Mouse (Mus musculus) frontal cortex, adult 2 months (tissue): Measurements from ENCODE around the gene Gng7. TPM values are rescaled to one million over a fixed set of nuclear protein-coding genes. Genes with fewer than 3 reads are reported as not detected.

Experiments used
- DNase-seq, 2 experiments: peaks; one replicate each; pipeline ENCODE4 v3.0.0; 2022; ENCODE audit warnings: low spot score in 1 of 2; ENCODE audit errors: extremely low spot score in 1 of 2
- polyA plus RNA-seq: library from polyadenylated mRNA; depleted of rRNA; stranded (reverse); fragments of >200 nt; gene quantifications from 2 replicates; pipeline ENCODE4 v1.2.3, GENCODE M21; 2012; rRNA removed

Gng7 gene
- polyA plus RNA-seq, 1 experiment = 101 TPM

DNA sequence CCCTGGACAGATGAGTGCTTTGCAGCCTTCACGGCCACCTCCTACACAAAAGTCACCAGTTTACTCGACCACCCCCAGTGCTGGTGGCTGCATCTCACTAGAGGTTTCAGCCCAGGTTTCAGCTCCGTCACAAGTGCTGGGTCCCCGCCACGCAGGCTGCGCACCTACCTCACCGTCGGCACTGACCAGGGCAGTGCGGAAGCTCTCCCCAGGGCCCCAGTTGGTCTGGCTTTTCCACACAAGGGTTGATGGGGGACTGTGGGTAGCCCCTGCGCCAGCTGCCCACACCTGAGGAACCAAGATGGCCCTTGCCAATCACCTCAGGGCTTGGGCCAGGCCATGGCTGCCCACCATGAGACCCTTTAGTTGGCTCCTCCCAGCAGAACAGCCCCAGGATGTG is 111.5 kb downstream of the Gng7 start:
- DNase-seq = no peak

DNA sequence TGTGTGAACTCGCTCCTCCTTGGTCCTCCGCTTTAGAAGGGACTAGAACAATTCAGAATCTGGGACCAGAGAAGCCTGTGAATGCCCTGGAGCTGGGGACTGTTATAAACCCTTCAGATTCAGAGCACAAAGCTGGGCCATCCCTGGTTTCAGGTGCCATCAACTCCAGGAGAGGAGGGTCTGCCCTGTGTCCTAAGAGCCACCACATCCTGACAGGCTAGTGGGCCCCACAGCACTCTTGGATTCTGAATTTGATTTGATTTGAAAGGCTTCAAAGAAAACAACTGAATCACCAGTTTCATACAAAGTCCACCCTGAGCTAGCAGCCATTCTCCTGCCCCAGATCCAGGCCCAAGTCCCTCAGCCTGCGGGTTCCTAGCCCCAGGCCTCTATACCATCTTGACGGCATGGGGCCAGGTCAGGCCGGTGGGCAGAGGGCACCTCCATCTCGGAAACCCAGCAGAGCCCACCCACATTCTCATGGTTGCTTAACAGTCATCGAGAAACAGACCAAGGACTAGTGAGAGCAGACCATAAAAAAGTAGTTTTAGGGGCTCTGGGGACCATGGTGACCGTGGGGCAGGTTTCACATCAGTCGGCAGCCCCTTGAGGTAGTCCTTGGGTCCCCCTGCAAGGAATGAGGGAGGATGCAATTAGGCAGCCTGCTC is 112.3 kb downstream of the Gng7 start:
- no peak for DNase-seq

DNA sequence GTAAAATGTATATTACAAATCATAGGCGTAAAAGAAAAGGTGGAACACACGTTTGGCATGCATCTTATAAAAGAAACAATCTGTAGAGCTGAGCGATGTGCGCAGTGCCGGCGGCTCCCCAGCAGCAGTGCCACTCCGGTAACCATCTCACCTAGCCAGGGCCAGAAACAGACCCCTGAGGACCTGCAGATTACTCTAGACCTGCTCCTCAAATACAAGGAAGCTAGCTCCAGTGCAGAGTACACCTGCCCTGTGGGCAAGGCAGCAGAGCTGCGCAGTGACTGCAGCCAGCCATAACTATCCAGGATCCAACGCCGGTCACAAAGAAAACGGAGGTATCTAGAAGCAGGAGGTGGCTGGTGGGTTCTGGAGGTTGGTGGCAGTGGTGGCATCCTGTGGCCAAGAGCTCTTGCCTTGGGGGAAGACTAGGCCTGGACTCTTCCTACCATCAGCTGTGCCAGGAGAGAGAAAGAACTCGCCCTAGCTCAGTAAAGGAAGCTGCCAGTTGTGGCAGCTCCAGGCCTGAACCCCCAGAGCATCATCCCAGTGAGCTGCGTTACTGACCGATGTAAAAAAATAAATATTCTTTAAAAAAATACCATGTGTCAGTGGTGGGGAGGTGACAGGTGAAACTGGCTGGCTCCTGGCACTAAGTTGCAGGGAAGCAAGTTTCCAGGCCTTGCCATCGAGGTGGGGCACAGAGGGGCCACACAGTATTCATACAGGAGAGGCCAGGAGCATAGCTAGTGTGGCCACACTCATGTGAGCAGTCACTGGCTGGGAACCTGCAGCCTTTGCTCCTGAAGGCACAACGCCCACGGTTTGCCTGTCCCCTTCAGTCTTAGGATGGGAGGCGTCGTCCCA is 113.1 kb downstream of the Gng7 start:
- no peak for DNase-seq

DNA sequence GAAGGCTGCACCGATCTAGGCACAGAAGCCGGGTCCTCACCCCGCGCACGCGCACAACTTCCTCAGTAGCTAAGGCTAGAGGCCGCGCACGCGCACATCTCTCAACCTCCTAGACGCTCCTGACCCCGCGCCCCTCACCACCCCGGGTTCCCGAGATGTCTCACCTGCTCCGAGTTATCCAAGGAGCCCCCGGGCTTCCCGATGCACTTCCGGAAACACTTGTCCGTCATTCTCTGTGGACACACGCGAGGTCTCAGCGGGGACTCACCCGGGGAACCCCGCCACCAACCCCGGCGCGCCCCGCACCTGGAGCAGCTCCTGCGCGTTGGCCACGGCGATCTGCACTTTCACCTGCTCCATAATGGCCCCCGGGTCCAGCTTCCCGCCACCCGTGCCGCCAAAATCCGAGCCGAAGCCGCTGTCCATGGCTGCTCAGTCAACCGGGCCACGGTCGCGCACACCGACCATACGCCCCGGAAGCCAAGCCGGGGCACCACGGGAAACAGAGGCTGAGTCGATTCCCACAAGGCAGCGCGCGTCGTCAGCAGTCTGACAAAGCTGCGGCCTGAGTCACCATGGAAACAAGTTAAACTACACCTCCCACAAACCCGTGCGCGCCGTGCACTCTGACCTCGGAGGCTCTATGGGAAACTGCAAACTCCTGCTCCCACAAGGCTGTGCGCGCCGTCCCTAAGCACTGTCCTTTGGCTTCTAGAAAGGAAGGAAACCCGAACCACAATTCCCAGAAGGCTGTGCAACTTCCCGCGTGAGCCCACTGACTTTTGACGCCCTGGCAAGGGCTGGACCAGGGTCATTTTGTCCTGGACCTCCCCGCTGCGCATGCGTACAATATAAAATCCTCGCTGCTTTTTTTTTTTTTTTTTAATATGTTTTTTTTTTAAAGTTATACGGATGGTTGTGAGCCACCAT is 114.2 kb downstream of the Gng7 start, which contains the start of gene Timm13:
Gene Timm13 (minus strand): TSS at position 652 of the 930 bp plus-strand sequence.
- peak; percentile 99 to 100 for DNase-seq

DNA sequence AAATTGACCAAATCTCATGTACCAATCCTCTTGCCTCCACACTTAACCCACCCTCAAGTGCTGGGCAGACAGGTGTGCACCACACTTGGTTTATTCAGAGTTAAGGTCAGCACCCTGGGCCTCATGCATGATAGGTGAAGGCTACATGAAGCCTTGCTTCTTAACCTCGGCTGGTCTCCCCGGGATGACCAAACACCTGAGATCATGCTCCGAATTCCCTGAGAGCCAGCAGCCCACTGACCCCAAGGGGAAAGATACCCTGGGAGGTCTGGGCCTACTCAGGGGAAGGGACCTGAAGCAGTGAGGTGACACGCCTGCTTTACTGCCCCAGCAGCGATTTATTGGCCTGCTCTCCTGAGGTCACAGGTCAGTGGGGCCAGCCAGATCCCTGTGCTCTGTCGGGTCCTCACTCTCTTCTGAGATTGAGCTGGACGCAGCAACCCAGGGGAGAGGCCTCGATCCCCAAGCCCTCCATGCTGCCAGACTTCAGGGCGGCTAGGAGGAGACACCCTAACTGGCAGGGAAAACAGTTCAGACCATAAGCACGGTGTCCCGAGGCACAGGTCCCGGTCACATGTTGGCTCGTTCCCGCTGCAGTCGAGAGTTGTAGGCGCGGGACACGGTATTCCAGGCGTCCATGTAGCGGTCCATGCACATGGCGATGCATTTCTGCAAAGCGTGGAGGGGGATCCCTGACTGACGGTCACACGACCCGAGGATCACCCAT is 115.0 kb downstream of the Gng7 start:
- DNase-seq = no peak

DNA sequence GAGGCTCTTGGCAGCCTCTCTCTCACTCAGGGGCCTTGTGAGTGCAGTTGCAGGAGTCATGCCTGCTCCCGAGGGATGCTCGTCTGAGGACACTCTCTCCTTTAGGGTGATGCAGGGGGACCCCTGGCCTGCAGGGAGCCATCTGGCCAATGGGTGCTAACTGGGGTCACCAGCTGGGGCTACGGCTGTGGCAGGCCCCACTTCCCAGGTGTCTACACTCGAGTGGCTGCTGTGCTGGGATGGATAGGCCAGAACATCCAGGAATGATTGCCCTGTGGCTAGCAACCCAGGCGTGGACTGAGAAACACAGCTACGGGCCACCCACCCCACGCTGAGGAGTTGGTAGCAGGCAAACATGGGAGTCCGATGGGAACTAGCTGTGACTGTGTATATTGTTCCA is 115.7 kb downstream of the Gng7 start:
- no peak for DNase-seq

Other genes with a start within 250 kb of the Gng7 start
- 42.2 and 50.7 TPM in 2 replicates for gene Sf3a2, start 216.7 kb downstream of the Gng7 start, polyA plus RNA-seq
- 65.6 and 65.9 TPM in 2 replicates for gene Plekhj1, start 216.3 kb downstream of the Gng7 start, polyA plus RNA-seq
- 2.6 and 3.8 TPM in 2 replicates for gene Amh, start 209.7 kb downstream of the Gng7 start, polyA plus RNA-seq
- 5.7 and 6.2 TPM in 2 replicates for gene Jsrp1, start 201.4 kb downstream of the Gng7 start, polyA plus RNA-seq
- 706 and 773 TPM in 2 replicates for gene Oaz1, start 188.3 kb downstream of the Gng7 start, polyA plus RNA-seq
- 16.0 and 20.3 TPM in 2 replicates for gene Lingo3, start 170.9 kb downstream of the Gng7 start, polyA plus RNA-seq
- 230 and 259 TPM in 2 replicates for gene Lsm7, start 159.7 kb downstream of the Gng7 start, polyA plus RNA-seq
- gene Sppl2b, start 159.7 kb downstream of the Gng7 start, polyA plus RNA-seq = 72.2 and 75.1 TPM in 2 replicates
- 0.16 and 0.17 TPM in 2 replicates for gene Tmprss9, start 143.1 kb downstream of the Gng7 start, polyA plus RNA-seq
- 192 and 231 TPM in 2 replicates for gene Timm13, start 114.0 kb downstream of the Gng7 start, polyA plus RNA-seq
- 24.3 and 25.9 TPM in 2 replicates for gene Lmnb2, start 96.7 kb downstream of the Gng7 start, polyA plus RNA-seq
- 20.7 and 26.0 TPM in 2 replicates for gene Gadd45b, start 84.9 kb downstream of the Gng7 start, polyA plus RNA-seq
- 79.6 and 82.1 TPM in 2 replicates for gene Diras1, start 10.7 kb upstream of the Gng7 start, polyA plus RNA-seq
- gene Slc39a3, start 22.5 kb upstream of the Gng7 start, polyA plus RNA-seq = 67.1 and 70.1 TPM in 2 replicates
- 207 and 208 TPM in 2 replicates for gene Sgta, start 45.2 kb upstream of the Gng7 start, polyA plus RNA-seq
- 60.8 and 63.1 TPM in 2 replicates for gene Thop1, start 55.1 kb upstream of the Gng7 start, polyA plus RNA-seq
- 0.44 and 0.63 TPM in 2 replicates for gene Creb3l3, start 83.9 kb upstream of the Gng7 start, polyA plus RNA-seq
- 189 and 202 TPM in 2 replicates for gene Map2k2, start 91.0 kb upstream of the Gng7 start, polyA plus RNA-seq
- gene Zbtb7a, start 120.3 kb upstream of the Gng7 start, polyA plus RNA-seq = 45.1 and 46.0 TPM in 2 replicates
- 25.7 and 27.4 TPM in 2 replicates for gene Pias4, start 153.0 kb upstream of the Gng7 start, polyA plus RNA-seq
- gene Eef2, start 161.7 kb upstream of the Gng7 start, polyA plus RNA-seq = 1,035 and 1,113 TPM in 2 replicates
- 75.3 and 76.8 TPM in 2 replicates for gene Dapk3, start 168.1 kb upstream of the Gng7 start, polyA plus RNA-seq
- not detected in 2 replicates for gene 4930442H23Rik, start 168.9 kb upstream of the Gng7 start, polyA plus RNA-seq
- 0.18 and 0.23 TPM in 2 replicates for gene Nmrk2, start 187.1 kb upstream of the Gng7 start, polyA plus RNA-seq
- 164 and 168 TPM in 2 replicates for gene Atcay, start 215.9 kb upstream of the Gng7 start, polyA plus RNA-seq
- gene Zfr2, start 218.2 kb upstream of the Gng7 start, polyA plus RNA-seq = 89.1 and 95.9 TPM in 2 replicates
- gene Matk, start 238.0 kb upstream of the Gng7 start, polyA plus RNA-seq = 365 and 385 TPM in 2 replicates